Mouse (Mus musculus) midbrain, embryonic 14.5 days (tissue): ENCODE data around the gene Vps37c. TPM values are rescaled to one million over a fixed set of nuclear protein-coding genes. Genes with fewer than 3 reads are reported as not detected.

Experiments used
- ATAC-seq: fragments of 200-750 bp; cut with Nextera tagmentation; 2 replicates; pipeline ENCODE4 v1.8.0; 2017; ENCODE audit warnings: moderate number of reproducible peaks, moderate library complexity; ENCODE audit not compliant: low FRiP score, low TSS enrichment
- DNase-seq: peaks from one replicate; pipeline ENCODE4 v3.0.0-alpha.2; 2015
- H3K27ac ChIP-seq: fragments of 300-500 bp; sonication (generic); replicated peaks from 2 replicates; pipeline ENCODE4 v1.5.1; 2014; ENCODE audit warnings: mild to moderate bottlenecking, low read depth, low read length, moderate library complexity
- H3K27me3 ChIP-seq: fragments of 300-500 bp; sonication (generic); 2 replicates; pipeline ENCODE4 v1.6.1; 2014; ENCODE audit warnings: low read length, control low read depth, mixed read lengths; ENCODE audit not compliant: control insufficient read depth, insufficient read depth
- H3K36me3 ChIP-seq: fragments of 300-500 bp; sonication (generic); 2 replicates; pipeline ENCODE4 v1.6.1; 2014; ENCODE audit warnings: low read length, control low read depth; ENCODE audit not compliant: control insufficient read depth, insufficient read depth
- H3K4me1 ChIP-seq: fragments of 300-500 bp; sonication (generic); 2 replicates; pipeline ENCODE4 v1.6.1; 2014; ENCODE audit warnings: mild to moderate bottlenecking, antibody characterized with exemption, low read length, control low read depth; ENCODE audit not compliant: control insufficient read depth, insufficient read depth
- H3K4me2 ChIP-seq: fragments of 300-500 bp; sonication (generic); 2 replicates; pipeline ENCODE4 v1.6.1; 2014; ENCODE audit warnings: mild to moderate bottlenecking, low read length, moderate library complexity
- H3K4me3 ChIP-seq: fragments of 300-500 bp; sonication (generic); replicated peaks from 2 replicates; pipeline ENCODE4 v1.5.1; 2014; ENCODE audit warnings: low read depth, low read length
- H3K9ac ChIP-seq: fragments of 300-500 bp; sonication (generic); replicated peaks from 2 replicates; pipeline ENCODE4 v1.6.1; 2014; ENCODE audit warnings: mild to moderate bottlenecking, low read length, moderate library complexity
- H3K9me3 ChIP-seq: fragments of 300-500 bp; sonication (generic); 2 replicates; pipeline ENCODE4 v1.6.1; 2016; ENCODE audit warnings: low read length, control low read depth, mixed read lengths; ENCODE audit not compliant: control insufficient read depth
- WGBS: fragments of 180-500 bp; shearing (Covaris S2); extraction: QIAGEN DNeasy Blood & Tissue Kit; methylation state at CpG from one replicate; pipeline ENCODE4 v1.1.7; 2014; 5-methylcytosine and 5-hydroxymethylcytosine counted together
- polyA plus RNA-seq: library from polyadenylated mRNA; unstranded; fragments of >200 nt; fragmentation: Nextera tagmentation; extraction: Ambion mirVana; gene quantifications from 2 replicates; pipeline ENCODE4 v1.2.1, GENCODE M21; 2014

Gene Vps37c
- polyA plus RNA-seq, 1 experiment from 2014 or later, result 32.1 TPM

DNA sequence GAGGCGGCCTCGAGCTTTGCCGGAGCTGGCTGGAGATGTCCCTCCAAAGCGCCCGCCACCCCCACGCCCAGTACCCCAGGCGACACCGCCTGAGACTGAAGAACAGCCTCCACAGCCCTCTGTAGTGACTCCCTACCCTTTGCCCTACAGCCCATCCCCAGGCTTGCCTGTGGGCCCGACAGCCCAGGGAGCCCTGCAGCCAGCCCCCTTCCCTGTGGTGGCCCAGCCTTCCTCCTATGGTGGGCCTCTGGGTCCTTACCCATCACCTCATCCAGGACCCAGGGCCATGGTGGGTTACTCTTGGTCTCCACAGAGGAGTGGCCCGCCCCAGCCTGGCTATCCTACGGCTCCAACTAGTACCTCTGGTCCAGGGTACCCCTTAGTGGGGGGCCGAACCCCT, 24.1 kb downstream of the Vps37c start:
- no peak overlapping the region for H3K27ac ChIP-seq
- peaks cover 13% of the 10 kb centered on the region for H3K4me1 ChIP-seq
- no peaks in the 10 kb centered on the region for H3K27me3 ChIP-seq
- no peak overlapping the region for H3K4me3 ChIP-seq
- no peaks in the 10 kb centered on the region for H3K9me3 ChIP-seq
- no peak for ATAC-seq
- WGBS, result 97% methylated on average over 12 of the region's 12 CpGs
- DNase-seq, result no peak
- no peak overlapping the region for H3K4me2 ChIP-seq
- 0 out of 2 replicates have a peak overlapping the region, but pooled peaks have one; percentile 6 for H3K9ac ChIP-seq
- H3K36me3 ChIP-seq, result peaks cover 46% of the 10 kb centered on the region

DNA sequence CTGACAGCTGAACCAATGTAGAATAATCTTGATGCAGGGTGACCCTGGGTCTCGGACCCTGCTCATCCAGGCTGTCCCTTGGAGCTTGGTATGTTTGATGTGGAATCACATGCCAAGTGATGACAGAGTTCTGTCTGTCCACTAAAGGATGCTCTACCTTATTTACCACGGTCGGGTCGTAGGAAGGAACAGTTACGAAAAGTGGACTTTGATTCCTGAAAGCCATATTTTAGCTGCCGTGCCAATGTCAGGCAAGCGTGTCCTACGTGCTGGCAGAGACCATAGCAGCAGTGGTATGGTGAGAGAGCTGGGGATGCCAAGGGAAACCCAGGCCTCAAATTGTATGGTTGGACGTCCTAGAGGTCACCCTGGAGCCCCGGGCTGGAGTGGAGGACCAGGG, 25.0 kb downstream of the Vps37c start:
- Histone ChIP-seq H3K27ac (no peak overlapping the region), H3K36me3 (peaks cover 41% of the 10 kb centered on the region), H3K27me3 (no peaks in the 10 kb centered on the region), H3K9me3 (no peaks in the 10 kb centered on the region), H3K4me3 (no peak overlapping the region), H3K9ac (no peak overlapping the region), H3K4me1 (peaks cover 13% of the 10 kb centered on the region), H3K4me2 (no peak overlapping the region)
- ATAC-seq, result no peak
- DNase-seq, result no peak
- WGBS, result 93% methylated on average over 10 of the region's 10 CpGs

DNA sequence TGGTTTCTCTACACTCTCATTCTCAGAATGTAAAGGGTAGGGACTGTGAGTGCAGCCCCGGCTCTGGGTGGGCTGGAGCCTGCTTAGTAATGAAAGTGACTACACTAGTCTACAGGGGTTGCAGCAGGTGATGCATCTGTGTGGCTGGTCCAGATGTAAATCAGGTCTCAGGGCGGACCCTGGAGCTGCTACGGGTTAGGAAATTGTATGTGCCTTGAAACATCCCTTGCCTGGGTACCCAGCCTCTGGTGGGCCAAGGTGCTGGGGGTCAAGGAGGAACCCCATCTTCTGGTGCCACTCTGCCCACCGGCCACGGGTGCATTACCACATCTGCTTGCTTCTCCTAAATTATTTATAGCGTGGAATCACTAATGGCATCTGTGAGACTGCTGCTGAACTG, 25.6 kb downstream of the Vps37c start:
- Histone ChIP-seq H3K4me1 (peaks cover 13% of the 10 kb centered on the region), H3K27ac (0 out of 2 replicates have a peak overlapping the region, but pooled peaks have one; percentile 6), H3K27me3 (no peaks in the 10 kb centered on the region), H3K4me3 (no peak overlapping the region), H3K9me3 (no peaks in the 10 kb centered on the region), H3K36me3 (peaks cover 41% of the 10 kb centered on the region), H3K4me2 (no peak overlapping the region), H3K9ac (no peak overlapping the region)
- ATAC-seq (no peak), DNase-seq (no peak)
- 82% methylated on average over 6 of the region's 6 CpGs for WGBS

DNA sequence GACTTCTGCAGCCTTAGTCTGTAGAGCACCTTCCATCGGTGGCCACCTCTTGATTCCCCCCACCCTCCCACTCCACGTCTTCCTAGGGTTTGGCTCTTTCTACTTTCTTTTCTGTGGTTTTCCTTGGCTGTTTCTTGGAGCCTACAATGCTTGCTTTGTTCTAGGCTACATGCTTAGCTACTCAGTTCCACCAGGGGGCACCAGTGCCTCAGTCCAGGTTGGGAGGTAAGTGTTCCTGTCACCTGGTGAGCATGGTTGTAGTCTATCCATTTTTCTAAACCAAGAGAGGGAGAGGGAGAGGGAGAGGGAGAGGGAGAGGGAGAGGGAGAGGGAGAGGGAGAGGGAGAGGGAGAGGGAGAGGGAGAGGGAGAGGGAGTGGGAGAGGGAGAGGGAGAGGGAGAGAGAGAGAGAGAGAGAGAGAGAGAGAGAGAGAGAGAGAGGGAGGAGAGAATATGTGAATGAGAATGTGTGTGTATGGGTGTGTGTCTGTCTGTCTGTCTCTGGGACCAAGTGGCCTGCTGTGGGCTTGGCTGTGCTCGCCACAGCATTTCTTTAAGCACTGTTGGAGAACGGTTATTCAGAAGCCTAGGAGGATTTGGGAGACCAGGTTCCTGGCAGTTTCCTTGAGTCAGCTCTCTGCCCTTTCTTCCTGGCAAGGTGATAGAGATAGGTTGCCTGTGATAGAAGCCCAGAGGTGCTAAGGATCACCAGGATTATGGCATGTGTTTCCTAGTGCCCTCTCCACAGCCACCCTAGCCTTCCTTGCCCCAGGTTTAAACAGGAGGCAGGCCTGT, 26.3 kb downstream of the Vps37c start:
- peak; percentile 60; the same call in 1 of the 2 replicates for ATAC-seq

DNA sequence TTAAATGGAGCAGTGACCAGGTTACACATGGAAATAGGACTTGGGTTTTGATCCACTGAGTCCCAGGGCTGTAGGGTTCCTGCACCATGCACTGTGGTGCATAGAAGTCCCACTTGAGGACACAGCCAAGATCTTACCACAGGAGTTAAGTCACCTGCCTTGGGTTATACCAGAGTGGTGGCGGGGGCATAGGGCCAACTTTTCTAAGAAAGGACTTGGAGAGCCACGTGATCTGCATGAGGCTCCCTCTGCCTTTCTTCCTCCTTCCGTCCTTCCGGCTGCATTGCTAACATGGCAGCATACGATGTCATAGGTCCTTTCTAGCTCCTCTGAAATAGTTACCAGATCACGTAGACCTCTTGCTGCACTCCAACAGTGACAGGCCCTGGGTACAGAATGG, 26.9 kb downstream of the Vps37c start:
- Histone ChIP-seq H3K9ac (no peak overlapping the region), H3K4me3 (no peak overlapping the region), H3K36me3 (peaks cover 37% of the 10 kb centered on the region), H3K9me3 (no peaks in the 10 kb centered on the region), H3K27ac (0 out of 2 replicates have a peak overlapping the region, but pooled peaks have one; percentile 20), H3K27me3 (no peaks in the 10 kb centered on the region), H3K4me2 (no peak overlapping the region), H3K4me1 (peaks cover 13% of the 10 kb centered on the region)
- no peak for DNase-seq
- WGBS, result 95% methylated on average over 6 of the region's 6 CpGs
- ATAC-seq, result no peak

More for the DNA sequence above, 26.3 kb downstream of the Vps37c start:
- Histone ChIP-seq H3K27ac (0 out of 2 replicates have a peak overlapping the region, but pooled peaks have one; percentile 20), H3K36me3 (peaks cover 41% of the 10 kb centered on the region), H3K4me1 (peaks cover 12% of the 10 kb centered on the region), H3K4me2 (no peak overlapping the region), H3K9ac (no peak overlapping the region), H3K4me3 (no peak overlapping the region), H3K9me3 (no peaks in the 10 kb centered on the region), H3K27me3 (no peaks in the 10 kb centered on the region)
- peak; percentile 89 for DNase-seq
- 39% methylated on average over 4 of the region's 4 CpGs for WGBS

DNA sequence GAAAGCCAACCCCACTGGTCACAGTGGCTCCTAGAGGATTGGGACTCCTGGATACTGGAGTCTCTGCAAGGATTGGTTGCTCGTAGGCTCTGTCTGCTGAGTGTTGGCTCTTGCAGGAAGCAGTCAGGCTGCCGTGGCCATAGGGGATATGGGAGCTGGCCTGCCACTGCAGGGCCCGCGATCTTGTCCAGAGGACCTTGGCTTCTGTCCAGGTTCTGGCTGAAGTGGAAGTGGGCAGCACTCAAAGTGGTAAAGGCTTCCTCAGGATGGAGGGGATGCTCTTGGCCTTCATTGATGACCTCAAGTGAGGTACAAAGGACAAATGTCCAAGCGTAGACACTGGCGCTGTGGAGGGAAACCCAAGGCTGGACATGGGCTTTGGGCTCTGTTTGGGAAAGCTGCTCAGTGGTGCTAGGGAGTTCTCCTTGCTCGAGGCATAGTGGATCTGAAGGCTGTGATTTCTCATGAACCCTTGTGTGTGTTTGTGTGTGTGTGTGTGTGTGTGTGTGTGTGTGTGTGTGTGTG, 29.8 kb downstream of the Vps37c start:
- H3K27me3 ChIP-seq, result no peaks in the 10 kb centered on the region
- no peak overlapping the region for H3K4me3 ChIP-seq
- no peak overlapping the region for H3K9ac ChIP-seq
- peaks cover 19% of the 10 kb centered on the region for H3K4me1 ChIP-seq
- no peak overlapping the region for H3K27ac ChIP-seq
- ATAC-seq, result no peak
- no peak overlapping the region for H3K4me2 ChIP-seq
- H3K36me3 ChIP-seq, result peaks cover 10% of the 10 kb centered on the region
- 77% methylated on average over 7 of the region's 7 CpGs for WGBS
- no peak for DNase-seq
- no peaks in the 10 kb centered on the region for H3K9me3 ChIP-seq

DNA sequence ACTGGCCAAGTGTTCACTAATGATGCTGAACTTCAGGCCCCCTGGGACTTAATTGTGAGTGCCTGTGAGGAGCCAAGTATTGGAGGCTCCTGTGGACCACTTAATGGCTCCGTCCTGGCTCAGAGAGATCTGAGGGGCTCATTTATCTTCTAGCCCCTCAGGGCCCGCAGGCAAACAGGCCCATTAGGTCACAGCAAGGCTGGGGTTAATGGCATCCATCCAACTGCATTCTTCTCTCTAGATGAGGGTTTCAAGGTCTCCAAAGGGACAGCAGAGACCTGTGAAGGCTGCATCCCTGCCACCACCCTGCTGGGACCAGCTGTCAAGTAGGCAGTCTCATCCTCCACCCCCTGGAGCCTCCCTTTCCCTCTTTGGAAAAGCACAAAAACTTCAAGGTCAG, 31.2 kb downstream of the Vps37c start:
- H3K27ac ChIP-seq, result peak overlapping the region; percentile 55

DNA sequence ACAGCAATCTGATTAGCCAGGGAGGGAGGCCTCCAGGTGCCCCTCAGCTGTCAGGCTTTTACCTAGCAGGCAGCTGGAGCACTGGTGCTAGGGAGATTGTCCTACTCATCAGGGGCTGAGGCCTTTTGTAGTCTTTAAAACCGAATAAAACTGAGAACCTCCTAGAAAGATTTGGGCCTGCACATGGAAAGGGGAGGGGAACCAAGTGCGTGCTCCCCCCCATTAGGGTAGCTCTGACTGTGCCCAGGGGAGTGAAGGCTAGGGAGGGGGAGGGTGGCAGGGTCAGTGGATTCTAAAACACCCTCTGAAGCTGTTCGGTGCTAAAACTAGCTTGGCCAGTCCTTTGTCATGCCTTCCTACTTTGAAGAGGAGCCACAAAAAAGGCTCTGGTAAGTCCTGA, 32.0 kb downstream of the Vps37c start:
- DNase-seq (no peak), ATAC-seq (no peak)
- no peak overlapping the region for H3K4me2 ChIP-seq
- H3K9ac ChIP-seq, result no peak overlapping the region
- no peak overlapping the region for H3K4me3 ChIP-seq
- peaks cover 22% of the 10 kb centered on the region for H3K4me1 ChIP-seq
- H3K27ac ChIP-seq, result peak overlapping the region; percentile 55
- WGBS, result 32% methylated on average over 3 of the region's 3 CpGs
- no peaks in the 10 kb centered on the region for H3K36me3 ChIP-seq
- no peaks in the 10 kb centered on the region for H3K27me3 ChIP-seq
- H3K9me3 ChIP-seq, result no peaks in the 10 kb centered on the region

More for the DNA sequence above, 31.2 kb downstream of the Vps37c start:
- no peaks in the 10 kb centered on the region for H3K36me3 ChIP-seq
- peak; percentile 28; the same call in 1 of the 2 replicates for ATAC-seq
- no peak overlapping the region for H3K4me3 ChIP-seq
- no peaks in the 10 kb centered on the region for H3K27me3 ChIP-seq
- H3K9ac ChIP-seq, result no peak overlapping the region
- peak; percentile 62 for DNase-seq
- H3K9me3 ChIP-seq, result no peaks in the 10 kb centered on the region
- H3K4me2 ChIP-seq, result no peak overlapping the region
- 38% methylated on average over 2 of the region's 2 CpGs for WGBS
- H3K4me1 ChIP-seq, result peaks cover 22% of the 10 kb centered on the region

DNA sequence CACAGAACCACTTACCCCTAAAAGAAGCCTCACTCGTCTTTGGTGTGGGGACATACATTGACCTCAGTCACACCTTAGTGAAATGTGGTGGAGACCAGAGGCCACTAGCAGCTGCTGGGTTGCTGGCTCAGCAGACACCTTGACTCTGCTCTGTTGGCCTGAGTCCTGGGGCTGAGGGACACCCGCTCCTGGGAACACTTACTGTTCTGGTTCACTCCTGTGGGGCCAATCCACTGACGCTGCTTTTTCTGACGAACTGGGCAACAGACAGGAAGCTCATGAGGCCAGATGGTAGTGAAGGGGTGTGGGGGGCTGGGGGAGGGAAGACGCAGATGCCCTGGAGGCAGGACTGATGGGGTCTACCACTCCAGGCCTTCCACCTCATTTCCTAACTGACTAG, 32.5 kb downstream of the Vps37c start:
- H3K27ac ChIP-seq, result peak overlapping the region; percentile 55
- H3K9me3 ChIP-seq, result no peaks in the 10 kb centered on the region
- WGBS, result 70% methylated on average over 5 of the region's 5 CpGs
- ATAC-seq (no peak), DNase-seq (no peak)
- peaks cover 22% of the 10 kb centered on the region for H3K4me1 ChIP-seq
- no peak overlapping the region for H3K4me2 ChIP-seq
- no peak overlapping the region for H3K9ac ChIP-seq
- H3K36me3 ChIP-seq, result no peaks in the 10 kb centered on the region
- H3K4me3 ChIP-seq, result no peak overlapping the region
- no peaks in the 10 kb centered on the region for H3K27me3 ChIP-seq
